Mouse (Mus musculus) layer of hippocampus, postnatal 10 days (tissue): ENCODE results near the gene Dqx1. TPM values are rescaled to one million over a fixed set of nuclear protein-coding genes. Genes with fewer than 3 reads are reported as not detected.

Source experiments
- DNase-seq, 2 experiments: peaks; one replicate each; pipeline ENCODE4 v3.0.0; 2021; ENCODE audit warnings: low spot score in 2 of 2
- total RNA-seq, 2 experiments: library from RNA; stranded (reverse); gene quantifications; 2 replicates each; pipeline ENCODE4 v1.2.3; 2021

Dqx1 gene
- total RNA-seq, 2 experiments from 2014 or later = 0.37 to 0.54 TPM

DNA sequence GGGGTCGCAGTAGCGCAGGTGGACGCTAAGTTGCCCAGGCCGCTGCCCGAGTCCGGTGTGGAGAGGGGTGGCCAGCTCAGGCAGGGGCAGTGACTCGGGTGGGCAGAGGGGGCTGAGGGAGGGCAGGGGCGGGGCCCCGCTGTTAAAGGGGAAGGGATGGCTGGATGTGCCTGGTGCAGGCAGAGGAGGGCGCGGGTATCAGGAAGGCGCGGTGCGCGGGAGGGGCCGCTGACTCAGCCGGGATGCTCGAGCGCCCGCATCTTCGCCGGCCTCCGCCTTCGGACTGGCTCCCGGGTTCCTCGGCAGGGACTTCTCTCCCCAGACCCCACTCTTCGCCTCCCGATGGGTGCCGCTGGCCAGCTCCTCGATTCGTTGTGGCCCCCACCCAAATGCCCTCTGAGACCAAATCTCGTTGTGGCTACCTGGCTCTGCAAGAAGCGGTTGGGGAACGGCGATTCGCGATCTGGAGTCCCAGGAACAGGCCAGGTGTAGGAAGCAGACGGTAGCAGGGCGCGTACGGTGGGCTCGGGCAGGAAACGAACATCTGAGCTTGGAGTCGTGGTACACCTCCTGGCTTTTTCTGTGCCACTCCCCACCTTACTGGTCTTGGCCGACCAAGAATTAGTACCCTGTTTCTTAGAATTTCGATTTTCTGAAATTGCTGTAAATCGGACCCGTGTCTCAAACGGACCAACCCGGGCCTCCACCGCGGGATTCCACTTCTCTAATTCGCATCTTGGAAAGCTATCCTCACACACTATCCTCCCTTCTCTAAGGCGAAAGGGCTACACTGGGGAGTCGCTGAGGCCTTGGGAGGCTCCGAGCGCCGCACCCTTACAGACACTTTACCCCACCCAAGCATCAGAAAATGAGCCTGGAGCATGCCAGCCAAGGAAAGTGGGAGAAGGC is 12.9 kb downstream of the Dqx1 start:
- DNase-seq = peak; percentile 56 to 65

DNA sequence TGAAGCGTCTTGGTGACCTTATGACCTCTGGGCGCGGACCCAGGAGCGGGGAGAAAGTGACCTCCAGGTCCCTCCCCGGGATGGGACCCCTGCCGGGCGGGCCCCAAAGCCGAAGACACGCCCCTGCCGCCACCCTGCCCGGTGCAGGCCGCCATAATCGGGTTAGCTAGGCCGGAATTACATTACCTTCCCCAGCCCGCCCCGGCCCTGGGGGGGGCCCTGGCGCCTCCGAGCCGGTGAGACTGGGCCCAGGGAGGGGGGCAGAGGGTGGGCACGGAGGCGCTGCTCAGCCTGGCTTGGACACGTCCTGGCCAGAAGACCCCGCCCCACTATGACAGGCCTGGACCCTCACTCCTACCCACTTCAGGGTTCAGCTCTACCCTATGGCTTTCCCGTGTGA is 13.6 kb downstream of the Dqx1 start:
- no peak for DNase-seq

DNA sequence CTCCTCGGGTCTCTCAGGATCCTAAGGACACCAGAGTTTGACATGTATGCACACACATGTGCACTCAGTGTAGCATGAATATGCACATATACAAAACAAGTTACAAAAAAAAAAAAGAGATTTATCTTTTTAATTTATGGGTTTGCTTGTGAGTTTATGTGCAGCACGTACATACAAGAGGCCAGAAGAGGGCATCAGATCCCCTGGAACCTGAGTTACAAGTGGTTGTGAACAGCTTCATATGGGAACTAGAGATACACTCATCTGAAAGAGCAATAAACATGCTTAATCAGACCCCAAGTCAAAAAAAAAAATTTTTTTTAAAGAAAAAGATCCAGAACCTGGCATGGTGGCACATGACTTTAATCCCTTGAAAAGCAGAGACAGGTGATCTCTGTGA is 17.3 kb downstream of the Dqx1 start:
- no peak for DNase-seq

DNA sequence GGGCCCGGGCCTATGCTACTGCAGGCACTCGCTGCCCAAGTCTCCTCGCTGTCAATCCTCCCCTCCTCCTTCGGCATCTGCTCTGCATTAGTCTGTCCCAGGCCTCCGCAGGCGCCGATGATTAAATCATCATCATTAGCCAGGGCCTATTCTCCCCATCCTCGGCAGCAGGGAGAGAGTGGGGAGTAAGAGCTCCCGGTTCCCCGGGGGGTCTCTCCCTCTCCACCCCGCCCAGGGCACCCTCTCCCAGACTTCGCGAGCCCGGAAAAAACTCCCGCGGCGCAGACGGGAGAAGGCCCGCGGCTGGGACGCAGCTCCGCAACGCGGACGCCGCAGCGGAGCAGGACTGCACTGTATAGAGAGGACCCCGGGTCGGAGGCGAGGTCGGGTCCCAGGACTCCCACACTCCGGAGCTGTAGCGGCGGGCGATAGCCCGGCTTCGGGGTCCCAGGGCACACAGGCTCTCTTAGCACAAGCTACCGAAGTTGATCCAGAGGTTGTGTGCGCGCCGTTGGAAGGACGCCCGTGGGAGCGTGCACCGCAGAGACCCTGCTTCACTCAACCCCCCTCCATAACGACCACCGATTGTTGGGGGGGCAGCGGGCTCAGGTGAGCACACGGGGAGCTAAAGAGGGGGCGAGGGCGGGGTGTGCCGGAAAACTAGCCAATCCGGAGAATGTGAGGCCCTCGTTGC is 20.1 kb downstream of the Dqx1 start, which contains the start of gene Pcgf1:
Pcgf1 (plus strand) TSS at position 240 of the 694 bp plus-strand sequence.
- DNase-seq = peak in 1 of 2 experiments; percentile 52

DNA sequence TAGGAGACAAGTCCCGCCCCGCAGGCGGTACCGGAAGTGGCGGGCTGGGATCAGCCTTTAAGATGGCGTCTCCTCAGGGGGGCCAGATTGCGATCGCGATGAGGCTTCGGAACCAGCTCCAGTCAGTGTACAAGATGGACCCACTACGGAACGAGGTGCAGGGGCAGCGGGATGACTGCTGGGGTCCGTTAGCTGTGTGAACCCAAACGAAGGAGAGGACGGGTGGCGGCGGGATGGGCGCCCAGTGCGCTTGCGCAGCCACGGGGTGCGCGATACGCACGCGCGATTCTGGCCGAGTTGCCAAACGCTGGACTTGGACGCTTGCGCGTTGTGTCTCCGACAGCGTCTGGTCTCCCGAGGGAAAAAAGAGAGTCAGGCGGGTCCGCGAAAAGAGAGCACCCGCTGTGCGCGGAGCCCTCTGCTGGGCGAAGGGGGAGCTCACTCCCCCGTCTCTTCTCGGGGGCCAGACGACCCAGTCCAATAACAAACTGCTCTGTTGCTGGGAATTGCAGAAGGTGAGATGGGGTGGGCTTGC is 20.7 kb downstream of the Dqx1 start:
- peak; percentile 100 for DNase-seq

DNA sequence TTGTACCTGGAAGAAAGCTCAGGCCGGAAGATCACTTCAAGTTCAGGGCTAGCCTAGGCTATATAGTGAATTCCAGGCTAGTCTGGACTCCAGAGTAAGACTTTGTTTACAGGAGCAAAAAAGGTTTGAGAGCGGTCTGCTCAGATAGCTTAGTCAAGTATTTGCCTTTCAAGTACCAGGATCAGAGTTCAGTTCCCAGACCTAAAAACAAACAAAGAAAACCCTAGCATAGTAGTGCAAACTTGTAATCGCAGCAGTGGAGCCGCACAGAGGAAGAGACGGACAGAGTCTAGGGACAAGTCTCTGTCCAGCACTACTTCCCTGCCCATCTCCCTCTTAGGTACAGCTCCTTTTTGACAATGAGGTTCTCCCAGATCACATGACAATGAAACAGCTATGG is 22.6 kb downstream of the Dqx1 start:
- DNase-seq = no peak

DNA sequence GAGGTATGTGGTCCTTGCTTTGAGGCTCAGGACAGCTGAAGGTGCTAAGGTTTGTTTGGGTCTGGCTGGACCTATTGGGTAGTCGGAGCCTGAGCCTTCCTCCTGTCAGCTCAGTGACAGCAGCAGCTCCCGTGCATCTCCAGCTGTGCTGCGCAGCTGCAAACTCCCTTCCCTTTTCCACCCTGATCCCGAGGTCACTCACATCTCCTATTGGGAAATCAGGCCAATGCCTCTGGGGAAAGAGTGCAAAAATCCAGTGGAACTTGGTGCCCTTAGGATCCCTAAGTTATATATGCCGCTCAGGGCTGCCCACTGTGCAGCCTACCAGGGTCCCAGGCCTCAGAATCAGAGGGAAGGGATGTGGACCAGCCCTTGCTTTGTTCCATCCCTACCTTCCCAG is 25.9 kb downstream of the Dqx1 start:
- DNase-seq = no peak

DNA sequence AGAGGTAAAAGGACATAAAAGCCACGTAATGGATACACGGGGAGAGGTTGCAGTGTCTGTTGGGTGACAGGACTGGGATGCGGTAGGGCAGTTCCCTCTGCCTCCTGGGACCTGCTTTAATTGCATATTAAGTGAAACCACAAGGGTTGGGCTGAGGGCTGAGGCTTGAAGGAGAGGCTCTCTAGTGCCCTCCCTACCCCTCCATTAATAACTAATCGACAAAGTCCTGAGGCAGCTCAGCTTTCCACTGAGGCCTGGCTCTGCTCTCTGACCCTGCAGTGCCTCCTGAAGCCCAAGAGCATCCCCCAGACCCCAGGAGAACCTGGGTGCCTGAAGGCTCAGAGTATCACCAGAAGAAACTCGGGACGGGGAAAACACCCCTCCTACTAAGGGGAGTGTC is 26.8 kb downstream of the Dqx1 start:
- no peak for DNase-seq

DNA sequence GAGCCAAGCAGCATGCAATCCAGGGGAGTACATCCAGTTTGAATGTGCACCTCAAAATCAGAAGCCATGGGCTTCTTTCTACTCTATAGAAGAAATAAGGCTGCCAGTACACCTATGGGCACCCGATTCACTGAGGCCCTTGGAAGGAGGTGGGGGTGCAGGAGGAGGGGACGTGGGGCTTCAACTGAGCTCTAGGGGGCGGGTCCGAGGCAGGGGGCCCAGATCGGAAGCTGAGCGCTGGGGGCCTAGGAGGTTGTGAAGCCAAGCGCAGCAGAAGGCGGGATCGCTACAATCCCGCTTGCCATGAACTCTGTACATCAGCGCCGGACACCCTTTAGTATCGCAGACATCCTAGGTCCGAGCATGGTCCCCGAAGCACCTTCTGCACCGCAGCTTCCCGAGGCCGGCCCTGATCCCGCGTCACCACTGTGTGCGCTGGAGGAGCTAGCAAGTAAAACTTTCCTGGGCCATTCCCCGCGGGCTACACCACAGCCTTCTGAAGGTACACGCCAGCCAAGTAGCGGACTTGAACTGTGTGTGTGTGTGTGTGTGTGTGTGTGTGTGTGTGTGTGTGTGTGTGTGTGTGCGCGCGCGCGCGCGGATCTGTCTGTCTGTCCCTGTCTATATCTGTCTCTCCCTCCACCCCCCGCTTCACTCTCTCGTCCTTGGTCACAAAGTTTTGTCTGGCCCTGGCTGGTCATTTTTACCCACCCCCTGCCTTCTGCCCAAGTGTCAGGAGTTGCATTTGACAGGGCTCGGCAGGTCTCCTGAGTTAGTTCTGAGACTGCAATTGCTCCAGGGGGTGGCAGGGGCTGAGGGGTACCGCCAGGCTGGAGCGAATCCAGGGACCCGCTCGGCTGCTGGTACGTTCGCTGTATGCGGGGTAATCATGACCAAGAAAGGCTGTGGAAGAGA is 28.7 kb downstream of the Dqx1 start, which contains the start of gene Lbx2:
Lbx2 (plus strand) TSS at position 247 of the 915 bp plus-strand sequence.
- DNase-seq = no peak

DNA sequence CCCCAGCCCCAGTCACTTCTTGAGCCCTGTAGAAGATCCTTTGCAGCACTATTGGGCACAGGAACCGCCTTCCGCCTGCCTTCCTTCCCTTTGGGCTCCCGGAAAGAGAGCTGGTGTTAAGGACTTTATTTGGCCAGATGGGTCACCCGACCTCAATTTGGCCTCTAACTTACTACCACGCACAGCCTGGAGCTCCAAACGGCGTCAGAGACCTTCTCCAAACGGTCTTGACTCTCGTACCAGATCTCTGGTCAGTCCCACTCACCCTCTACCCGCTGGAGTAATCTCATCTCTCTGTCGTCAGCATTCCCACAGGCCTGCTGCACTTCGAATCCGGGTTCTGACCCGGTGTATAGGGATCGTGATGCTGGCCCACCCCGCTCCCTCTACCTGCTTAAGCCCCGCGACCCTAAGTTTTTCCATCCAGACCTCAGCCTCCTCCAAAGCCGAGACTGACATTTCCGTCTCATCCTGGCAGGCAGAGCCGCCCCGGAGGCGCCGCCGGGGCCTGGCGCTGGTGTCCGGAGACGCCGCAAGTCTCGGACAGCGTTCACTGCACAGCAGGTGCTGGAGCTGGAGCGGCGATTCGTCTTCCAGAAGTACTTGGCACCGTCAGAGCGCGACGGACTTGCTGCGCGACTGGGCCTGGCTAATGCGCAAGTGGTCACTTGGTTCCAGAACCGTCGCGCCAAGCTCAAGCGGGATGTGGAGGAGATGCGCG is 29.7 kb downstream of the Dqx1 start:
- DNase-seq = no peak

DNA sequence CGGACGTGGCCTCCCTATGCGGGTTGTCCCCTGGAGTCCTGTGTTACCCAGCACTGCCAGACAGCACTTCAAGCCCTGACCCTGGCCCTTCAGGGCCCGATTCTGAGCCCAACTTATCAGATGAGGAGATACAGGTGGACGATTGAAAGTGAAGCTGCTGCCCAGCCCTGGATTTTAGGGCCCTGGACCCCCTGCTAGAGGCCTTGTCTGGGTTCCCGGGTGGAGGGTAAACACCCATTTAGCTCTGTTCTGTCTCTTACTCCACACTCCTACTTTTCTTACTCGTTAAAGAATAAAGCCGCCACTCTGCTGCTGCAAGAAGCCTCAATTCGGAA is 30.2 kb downstream of the Dqx1 start:
- DNase-seq = no peak

DNA sequence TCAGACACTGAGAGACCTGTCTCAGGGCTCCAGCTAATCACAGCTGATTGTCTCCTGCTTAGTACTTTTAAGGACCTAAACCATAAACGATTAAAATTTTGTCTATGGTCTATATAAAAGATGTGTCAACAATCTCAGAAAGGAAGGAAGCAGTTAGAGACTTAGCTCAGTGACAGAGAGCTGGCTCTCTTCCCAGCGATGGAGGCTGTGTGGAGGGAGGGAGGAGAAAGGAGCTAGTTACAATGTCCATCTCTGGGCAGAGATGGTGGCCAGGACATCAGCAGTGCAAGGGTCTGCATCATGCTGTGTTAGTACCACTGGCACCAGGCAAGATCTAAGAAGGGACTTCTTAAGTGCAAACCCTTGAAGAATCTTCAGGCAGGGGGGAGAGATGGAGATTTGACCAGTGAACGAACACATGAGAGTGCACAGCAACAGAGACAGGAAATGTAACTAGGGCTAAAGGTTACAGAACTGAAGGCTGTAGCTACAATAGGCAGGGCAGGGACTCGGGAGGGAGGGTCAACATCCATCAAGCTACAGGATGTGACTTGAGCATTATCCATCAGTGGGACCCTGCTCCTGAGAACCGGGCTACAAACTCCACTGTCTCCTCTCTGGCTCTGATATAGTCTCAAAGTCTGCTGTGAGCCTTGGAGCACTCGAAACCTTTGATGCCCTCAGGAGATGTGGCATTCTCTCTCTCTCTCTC is 34.9 kb downstream of the Dqx1 start:
- DNase-seq = no peak

DNA sequence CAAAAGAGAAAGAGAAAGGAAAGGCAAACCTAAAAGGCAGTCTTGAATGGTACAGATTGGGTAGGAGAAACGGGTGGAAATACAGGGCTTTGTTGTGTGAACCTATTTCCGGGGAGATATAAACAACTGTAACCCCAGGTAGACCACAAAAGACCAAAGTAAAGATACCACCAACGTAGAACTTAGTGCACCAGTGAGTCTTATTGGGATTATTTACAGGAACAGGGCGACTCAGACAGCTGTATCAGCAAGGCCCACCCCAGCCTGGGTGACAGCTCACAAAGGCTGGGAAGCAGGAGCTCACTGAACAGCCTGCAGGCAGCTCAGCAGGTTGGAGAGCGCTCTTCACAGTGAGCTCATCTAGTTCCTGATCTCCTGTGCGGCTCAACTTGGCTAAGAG is 38.3 kb downstream of the Dqx1 start:
- DNase-seq = no peak

DNA sequence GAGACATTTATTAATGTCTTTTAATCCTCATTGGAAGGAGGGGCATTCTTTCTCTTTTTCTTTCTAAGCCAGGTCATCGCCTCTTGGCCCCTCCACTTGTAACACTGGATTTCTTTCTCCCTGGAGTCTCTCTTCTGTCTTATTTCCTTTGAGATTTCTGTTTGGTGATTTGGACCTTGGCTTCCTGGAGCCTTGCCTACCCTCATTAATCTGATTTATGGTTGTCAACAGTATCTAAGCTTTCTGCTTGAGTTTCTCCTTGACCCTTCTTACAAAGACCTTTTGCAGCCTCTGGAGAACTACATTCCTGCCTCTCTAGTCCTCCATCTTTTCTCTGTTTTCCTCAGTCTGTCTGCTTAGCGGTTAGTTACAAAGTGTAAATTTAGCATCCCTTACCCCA is 40.8 kb downstream of the Dqx1 start:
- DNase-seq = no peak

DNA sequence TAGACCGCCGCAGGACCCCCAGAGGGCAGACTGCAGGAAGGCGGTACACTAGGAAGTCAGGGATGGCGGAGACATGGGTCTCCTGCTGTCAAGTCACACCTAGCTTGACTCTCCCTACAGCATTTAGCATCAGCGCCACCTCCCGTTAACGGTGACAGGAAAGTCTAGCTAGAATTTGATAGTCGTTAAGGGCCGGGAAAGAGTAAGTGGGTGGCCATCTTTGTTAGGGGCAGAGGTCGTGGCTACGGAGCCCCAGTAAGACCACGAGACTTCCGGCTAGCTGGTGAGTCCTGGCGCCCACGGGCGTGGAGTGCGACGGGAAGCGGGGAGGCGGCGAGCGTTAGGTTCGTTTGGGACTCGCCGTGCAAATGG is 43.7 kb downstream of the Dqx1 start, which contains the start of the genes Ccdc142 and Gm42688:
Ccdc142 (plus strand) TSS at position 286 of the 372 bp plus-strand sequence.
Gm42688 (plus strand) TSS at position 302 of the 372 bp plus-strand sequence.
- DNase-seq = peak; percentile 86 to 90

DNA sequence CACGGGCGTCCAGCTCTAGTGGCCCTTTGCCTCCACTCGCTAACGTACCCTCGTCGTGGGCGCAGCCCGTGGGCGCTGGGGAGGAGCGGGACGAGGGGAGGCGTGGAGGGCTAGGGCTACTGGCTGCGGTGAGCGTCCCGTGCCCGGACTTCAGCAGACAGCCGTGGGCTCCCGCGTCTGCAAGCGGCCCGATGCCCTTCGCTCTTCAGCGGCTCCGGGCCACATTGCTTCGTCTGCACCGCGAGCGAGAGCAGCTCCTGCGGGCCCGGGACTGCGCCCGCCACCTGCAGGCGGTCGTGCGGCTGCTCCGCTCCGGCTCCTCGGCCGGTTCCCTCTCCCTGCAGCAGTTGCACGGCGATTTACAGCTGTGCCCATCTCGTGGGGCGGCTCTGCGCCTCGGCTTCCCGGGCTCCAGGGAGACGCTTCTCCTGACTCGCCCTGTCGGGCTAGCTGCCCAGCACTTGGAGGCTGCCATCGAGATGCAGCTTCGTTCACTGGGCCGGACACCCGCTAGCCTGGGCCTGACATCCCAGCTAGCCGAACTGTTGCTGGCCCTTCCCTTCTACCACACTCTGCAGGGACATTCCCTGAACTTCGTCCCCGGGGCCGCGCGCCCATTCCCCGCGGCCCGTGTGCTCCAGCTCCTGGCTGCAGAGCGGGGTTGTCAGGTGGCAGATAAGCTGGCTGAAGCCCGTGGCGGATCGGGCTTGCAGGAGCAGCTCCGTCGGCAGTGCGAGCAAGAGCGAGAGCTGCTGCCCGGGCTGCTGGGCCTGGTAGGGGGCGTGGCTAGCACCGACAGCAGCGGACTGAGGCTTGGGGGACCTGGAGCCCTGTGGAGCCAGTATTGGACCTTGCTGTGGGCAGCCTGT is 44.3 kb downstream of the Dqx1 start:
- peak; percentile 63 to 75 for DNase-seq

DNA sequence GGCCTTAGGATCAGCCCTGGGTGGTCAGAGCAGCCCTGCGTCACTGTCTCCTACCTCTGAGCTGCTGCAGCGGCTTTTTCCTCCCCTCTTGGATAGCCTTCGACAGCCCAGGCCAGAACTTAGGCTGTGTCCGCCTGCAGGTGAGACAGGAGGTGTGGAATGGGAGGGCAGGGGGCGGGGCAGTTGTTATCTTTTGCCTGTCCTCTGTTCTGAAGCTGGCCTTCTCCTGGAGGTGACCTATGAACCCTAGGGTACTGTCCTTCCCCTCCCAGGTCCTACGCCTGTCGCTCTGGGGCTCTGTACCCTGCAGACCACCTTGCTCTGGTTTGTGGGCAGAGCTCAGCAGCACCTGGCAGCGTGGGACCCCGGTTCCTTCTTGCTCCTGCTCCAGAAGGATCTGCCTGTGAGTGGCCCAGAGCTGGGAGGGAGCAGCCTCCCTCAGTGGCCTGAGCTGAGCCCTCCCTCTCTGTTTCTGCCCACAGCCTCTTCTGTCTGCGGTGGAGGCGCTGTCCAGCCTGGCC is 45.5 kb downstream of the Dqx1 start:
- peak in 1 of 2 experiments; percentile 17 for DNase-seq

DNA sequence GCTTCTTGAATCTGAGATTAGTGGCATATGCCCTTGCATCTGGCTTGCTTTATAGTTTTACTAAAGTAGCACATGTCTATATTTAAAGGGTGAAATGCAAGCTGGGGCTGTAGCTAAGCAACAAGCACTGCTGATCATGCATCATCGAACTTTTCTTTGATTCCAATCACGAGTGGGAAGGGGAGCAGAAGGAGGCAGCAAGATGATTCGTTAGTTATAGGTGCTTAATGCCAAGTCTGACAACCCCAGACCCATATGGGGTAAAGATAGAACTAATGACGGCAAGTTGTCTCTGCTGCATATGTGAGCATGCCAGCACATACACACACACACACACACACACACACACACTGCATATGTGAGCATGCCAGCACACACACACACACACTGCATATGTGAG is 46.5 kb downstream of the Dqx1 start:
- no peak for DNase-seq
